Mouse (Mus musculus): ENCODE data around the gene Dcun1d1.

DNA sequence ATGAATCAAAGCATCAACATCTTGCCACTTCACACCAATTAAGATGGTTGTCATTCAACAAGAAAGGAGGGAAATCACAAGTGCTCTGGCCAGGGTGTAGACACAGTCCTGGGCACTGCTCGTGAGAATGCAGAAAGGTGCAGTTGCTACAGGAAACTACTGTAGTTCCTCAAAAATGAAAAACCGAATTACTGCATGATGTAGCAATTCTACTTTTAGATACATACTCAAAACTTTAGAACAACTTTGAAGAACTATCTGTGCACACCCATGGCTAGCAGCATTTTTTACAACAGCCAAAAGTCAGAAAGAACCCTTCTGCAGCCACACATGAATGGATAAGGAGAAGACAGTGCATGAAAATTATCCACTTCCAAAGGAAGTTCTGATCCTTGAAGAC is 29.2 kb upstream of the Dcun1d1 start:
- TF ChIP-seq GATA1 (IDR thresholded peaks at IDR 0.05; ENCODE audit: borderline replicate concordance, low read length) = no peak
- no peak for TF ChIP-seq CTCF (IDR thresholded peaks at IDR 0.05; ENCODE audit: low read depth, low read length)

Data from G1E (cell line).